Mouse (Mus musculus): Measurements from ENCODE around the gene Tes.
"Not testable (repeated sequence)": the region's sequence is repeated elsewhere in the genome, so short reads cannot be mapped to it uniquely, and the experiment has no call there.

Gene Tes

GRCm38 (mm10) chr6:17064936-17065790, at the start of gene Tes:
TSS of gene Tes (plus strand) at chr6:17065149.
- no peak for DNase-seq (ENCODE audit: low spot score)

GRCm38 (mm10) chr6:17025886-17026285, 39.1 kb upstream of the Tes start:
- no peak for DNase-seq (ENCODE audit: low spot score)

- no peak for DNase-seq (ENCODE audit: low spot score)
Observed at GRCm38 (mm10) chr6:17027572-17027971, 37.4 kb upstream of the Tes start.

- DNase-seq (ENCODE audit: low spot score), result no peak
Observed at GRCm38 (mm10) chr6:17028809-17029208, 36.1 kb upstream of the Tes start.

- no peak for DNase-seq (ENCODE audit: low spot score)
Observed at GRCm38 (mm10) chr6:17032231-17032728, 32.7 kb upstream of the Tes start.

- no peak for DNase-seq (ENCODE audit: low spot score)
Observed at GRCm38 (mm10) chr6:17034095-17034494, 30.9 kb upstream of the Tes start.

- no peak for DNase-seq (ENCODE audit: low spot score)
Observed at GRCm38 (mm10) chr6:17035228-17035627, 29.7 kb upstream of the Tes start.

GRCm38 (mm10) chr6:17051432-17052025, 13.4 kb upstream of the Tes start:
- no peak for DNase-seq (ENCODE audit: low spot score)

GRCm38 (mm10) chr6:17053028-17053660, 11.8 kb upstream of the Tes start:
- DNase-seq (ENCODE audit: low spot score), result no peak

GRCm38 (mm10) chr6:17054781-17055180, 10.2 kb upstream of the Tes start:
- no peak for DNase-seq (ENCODE audit: low spot score)

GRCm38 (mm10) chr6:17055659-17056058, 9.3 kb upstream of the Tes start:
- no peak for DNase-seq (ENCODE audit: low spot score)

- DNase-seq (ENCODE audit: low spot score), result no peak
Observed at GRCm38 (mm10) chr6:17059501-17059900, 5.4 kb upstream of the Tes start.

GRCm38 (mm10) chr6:17060154-17060553, 4.8 kb upstream of the Tes start:
- no peak for DNase-seq (ENCODE audit: low spot score)

GRCm38 (mm10) chr6:17061826-17062225, 3.1 kb upstream of the Tes start:
- DNase-seq (ENCODE audit: low spot score), result not testable (repeated sequence)

- DNase-seq (ENCODE audit: low spot score), result no peak
Observed at GRCm38 (mm10) chr6:17062366-17062765, 2.6 kb upstream of the Tes start.

GRCm38 (mm10) chr6:17065791-17066169, 831 bp downstream of the Tes start:
- no peak for DNase-seq (ENCODE audit: low spot score)

GRCm38 (mm10) chr6:17066211-17066940, 1.4 kb downstream of the Tes start:
- no peak for DNase-seq (ENCODE audit: low spot score)

- DNase-seq (ENCODE audit: low spot score), result no peak
Observed at GRCm38 (mm10) chr6:17071899-17072298, 7.0 kb downstream of the Tes start.

- no peak for DNase-seq (ENCODE audit: low spot score)
Observed at GRCm38 (mm10) chr6:17072338-17072737, 7.4 kb downstream of the Tes start.

- DNase-seq (ENCODE audit: low spot score), result no peak
Observed at GRCm38 (mm10) chr6:17072763-17073484, 8.0 kb downstream of the Tes start.

GRCm38 (mm10) chr6:17077270-17077669, 12.3 kb downstream of the Tes start:
- DNase-seq (ENCODE audit: low spot score), result no peak

GRCm38 (mm10) chr6:17077720-17078119, 12.8 kb downstream of the Tes start:
- no peak for DNase-seq (ENCODE audit: low spot score)
